Mouse (Mus musculus) urinary bladder, postnatal 14 days (tissue): Measurements from ENCODE around the gene Prss57.

ENCODE experiments used
- DNase-seq: peaks from one replicate; pipeline ENCODE4 v3.0.0; 2021; ENCODE audit warnings: low spot score

Gene Prss57

GRCm38 (mm10) chr10:79754856-79755516, 35.8 kb downstream of the Prss57 start, which contains the start of gene Fgf22:
Fgf22 (plus strand) TSS chr10:79755076.
- peak; percentile 71 for DNase-seq

- no peak for DNase-seq
Observed at GRCm38 (mm10) chr10:79748496-79748895, 42.3 kb downstream of the Prss57 start.

DNA sequence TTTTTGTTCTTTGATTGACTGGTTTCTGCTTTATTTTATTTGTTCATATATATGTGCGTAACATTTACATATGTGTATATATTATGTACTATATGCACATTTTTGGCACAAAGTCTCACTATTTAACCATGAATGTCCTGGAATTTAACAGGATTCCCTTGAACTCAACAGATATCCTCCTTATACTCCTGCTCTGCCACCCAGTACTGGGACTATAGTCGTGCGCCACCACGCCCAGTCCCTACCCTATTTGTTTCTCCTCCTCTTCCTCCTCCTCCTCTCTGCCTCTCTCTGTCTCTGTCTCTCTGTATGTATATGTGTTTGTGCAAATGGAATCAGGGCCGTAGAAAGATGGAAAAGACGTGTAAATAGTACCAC, 44.0 kb downstream of the Prss57 start:
- no peak for DNase-seq

DNA sequence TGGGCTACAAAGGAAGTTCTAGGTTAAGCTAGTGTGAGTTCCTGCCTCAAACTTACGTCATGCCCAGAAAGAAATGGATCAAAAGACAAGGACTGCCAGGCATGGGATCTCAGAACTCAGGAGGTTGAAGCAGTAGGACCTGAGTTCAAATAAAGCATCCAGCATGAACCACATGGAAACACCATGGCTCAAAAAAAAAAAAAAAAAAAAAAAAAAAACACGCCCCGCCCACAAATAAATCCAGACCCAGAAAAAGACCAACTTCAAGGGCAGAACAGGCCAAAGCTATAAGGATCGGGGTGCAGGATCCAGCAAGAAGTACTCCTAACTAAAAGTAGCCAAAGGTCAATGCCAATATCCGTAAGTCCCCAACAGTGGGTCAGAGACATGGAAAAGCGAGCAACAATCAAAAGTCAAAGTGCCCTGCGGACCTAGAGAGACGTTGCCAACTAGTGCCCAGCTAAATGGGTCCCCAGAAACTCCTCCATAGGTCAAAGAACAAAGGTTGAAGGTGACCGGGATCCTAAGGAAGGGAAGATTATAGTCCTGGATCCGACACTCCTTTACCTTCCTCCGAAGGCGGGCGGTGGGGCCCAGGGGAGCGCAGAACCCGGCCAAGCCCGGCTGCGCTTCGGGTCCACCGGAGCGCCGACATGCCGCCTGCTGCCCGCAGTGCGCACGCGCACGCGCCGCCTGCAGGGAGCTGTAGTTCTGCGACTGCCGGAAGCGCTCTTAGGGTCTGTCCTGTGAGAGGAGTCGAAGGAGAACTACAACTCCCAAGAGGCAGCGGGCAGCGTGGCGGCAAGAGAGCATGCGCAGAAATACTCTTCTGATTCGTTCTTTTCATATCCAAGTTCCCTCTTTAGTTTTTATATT, 44.6 kb downstream of the Prss57 start, which contains the start of gene Polrmt:
TSS of gene Polrmt (minus strand) at position 684 of the 876 bp plus-strand sequence.
- peak; percentile 95 for DNase-seq

DNA sequence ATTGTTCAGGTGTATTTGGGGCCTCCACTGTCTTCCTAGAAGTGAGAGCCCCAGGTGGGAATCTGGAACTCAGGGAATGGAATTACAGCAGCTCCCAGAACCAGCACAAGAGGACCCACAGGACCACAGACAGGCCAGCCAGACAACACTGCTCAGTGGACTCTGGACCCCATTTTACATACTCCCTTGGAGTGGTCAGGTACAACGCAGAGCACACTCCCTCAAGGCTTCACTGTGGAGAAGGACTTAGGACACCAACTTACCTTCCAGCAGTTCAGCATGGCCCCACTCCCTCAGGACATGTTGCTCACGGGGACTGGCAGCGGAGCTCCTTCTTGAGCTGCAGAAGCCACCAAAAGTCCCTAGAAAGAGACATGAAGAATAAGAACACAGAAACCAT, 45.4 kb downstream of the Prss57 start:
- no peak for DNase-seq

DNA sequence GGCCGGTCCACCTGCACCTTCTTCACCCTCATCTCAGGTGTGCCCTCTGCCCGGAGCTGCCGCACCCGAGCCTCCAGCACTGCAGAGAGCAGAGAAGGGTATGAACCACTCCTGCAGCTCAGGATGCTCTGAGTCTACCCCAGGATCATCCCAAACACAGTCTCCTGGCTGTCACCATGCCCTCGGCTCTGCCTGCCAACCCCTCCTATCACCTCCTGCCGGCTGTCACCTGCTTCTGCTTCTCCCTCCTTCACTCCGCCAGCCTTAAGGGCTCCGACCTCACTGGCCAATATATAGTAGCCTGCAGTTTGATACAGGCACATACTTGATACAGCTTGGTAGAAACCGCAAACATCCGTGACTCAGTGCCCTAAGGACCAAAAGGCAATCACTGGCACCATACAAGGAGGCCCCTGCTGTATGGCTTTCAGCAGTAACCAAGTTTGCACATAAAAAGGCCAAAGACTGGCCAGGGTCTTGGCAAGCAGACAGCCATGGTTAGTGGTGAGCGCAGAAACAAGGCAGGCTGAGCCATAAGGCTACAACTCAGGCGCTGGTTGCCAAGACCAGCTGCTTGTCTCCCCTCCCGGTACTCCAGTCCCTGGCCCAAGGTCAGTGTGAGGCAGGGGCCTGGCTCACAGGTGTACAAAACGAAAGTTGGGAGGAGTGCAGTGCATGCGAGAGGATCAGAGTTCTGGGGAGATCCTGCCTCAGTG, 47.0 kb downstream of the Prss57 start:
- no peak for DNase-seq

DNA sequence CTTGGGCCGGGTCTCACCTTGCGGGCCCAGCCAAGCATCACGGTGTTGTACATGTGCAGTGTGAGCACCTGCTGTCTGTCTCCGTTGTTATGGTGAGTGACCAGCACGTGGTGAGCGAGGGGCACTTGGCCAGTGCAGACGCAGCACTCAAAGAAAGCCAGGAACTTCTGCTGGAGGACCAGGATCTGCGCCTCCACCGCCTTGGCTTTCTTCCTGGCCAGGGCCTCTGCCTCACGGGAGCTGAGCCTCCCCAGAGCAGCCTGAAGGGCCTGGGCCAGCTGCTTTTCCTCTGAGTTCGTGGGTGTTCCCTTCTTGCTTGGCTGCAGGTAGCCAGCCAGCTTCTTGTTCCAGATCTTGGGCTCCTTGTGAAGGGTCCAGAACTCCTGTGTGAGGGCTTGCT, 47.6 kb downstream of the Prss57 start:
- no peak for DNase-seq

- no peak for DNase-seq
Observed at GRCm38 (mm10) chr10:79740863-79741262, 49.9 kb downstream of the Prss57 start.

- no peak for DNase-seq
Observed at GRCm38 (mm10) chr10:79739234-79739633, 51.5 kb downstream of the Prss57 start.

DNA sequence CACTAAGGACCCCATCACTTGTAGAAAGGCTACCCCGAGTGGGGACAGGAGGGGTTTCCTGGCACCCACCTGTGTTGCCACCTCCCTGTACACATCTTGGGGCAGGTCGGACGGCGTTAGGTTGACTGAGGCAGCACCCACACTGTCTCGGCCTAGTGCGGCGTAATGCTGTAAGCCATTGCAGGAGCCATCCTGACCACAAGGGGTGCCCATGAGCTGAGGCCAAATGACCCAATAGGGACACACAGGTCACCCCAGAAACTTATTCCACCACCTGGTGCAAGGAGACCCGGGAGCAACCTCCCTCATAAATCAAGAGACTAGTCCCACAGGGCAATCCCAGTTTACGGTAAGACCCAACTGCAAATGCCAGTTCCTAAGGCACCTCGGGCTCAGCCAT, 52.5 kb downstream of the Prss57 start:
- DNase-seq: no peak

GRCm38 (mm10) chr10:79736706-79737105, 54.1 kb downstream of the Prss57 start:
- DNase-seq: peak; percentile 44

GRCm38 (mm10) chr10:79735361-79735760, 55.4 kb downstream of the Prss57 start:
- DNase-seq: no peak

GRCm38 (mm10) chr10:79733847-79734246, 56.9 kb downstream of the Prss57 start:
- no peak for DNase-seq

DNA sequence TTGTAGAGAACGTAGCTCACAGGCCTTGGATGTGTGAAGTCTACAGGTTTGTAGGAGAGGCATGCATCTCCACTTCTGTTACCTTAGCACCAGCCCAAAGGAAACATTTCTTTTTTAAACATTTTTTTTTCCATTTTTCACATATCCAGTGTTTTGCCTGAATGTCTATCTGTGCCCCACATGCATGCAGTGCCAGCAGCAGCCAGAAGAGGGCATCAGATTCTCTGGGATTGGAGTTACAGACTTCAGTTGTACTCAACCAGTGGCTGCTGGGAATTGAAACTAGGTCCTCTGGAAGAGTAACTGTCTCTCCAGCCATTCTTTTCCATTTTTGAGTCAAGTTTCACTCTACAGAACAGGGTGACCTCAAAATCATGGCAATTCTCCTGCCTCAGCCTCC, 58.3 kb downstream of the Prss57 start:
- no peak for DNase-seq
